Mouse (Mus musculus) heart, postnatal 0 days (tissue): ENCODE data around the gene Gm11492.

ENCODE experiments used
- CTCF ChIP-seq: IDR thresholded peaks from 2 replicates; pipeline ENCODE4 v1.5.1; 2016; ENCODE audit warnings: antibody characterized with exemption, control low read depth, low read depth
- EP300 ChIP-seq: IDR thresholded peaks from 2 replicates; pipeline ENCODE4 v1.6.1; 2016; ENCODE audit warnings: antibody characterized with exemption, low read depth

DNA sequence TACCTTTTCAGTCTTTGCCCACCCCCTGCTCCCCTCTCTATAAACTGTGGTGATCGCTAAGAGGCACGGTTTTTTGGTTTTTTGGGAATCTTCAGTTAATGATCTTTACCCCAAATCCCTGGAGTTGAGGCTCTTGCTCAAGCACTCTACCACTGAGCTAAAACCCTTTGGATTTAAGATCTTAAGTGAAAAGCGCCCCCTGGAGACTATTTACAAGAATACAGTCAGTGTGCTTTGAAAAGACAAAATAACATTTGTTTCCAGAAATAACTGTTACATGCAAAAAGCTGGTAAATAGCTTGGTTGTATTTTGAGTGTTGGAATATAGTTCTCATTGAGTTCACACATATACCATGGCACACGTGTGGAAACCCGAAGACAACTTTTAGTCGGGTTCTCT, 34.8 kb upstream of the Gm11492 start:
- TF ChIP-seq CTCF (no peak), EP300 (no peak)
